16 mouse cellular contexts compared by ENCODE assay signal in genomic region chr13:60671235-60671634, GRCm38 (mm10).
DNase-seq lines count a peak whose midpoint lies in the region; ATAC-seq lines count a peak whose summit lies in the region.
"Had no signal": no experiment of that assay in that cellular context is flagged by ENCODE, and none has a peak within 500 bp of the region (broad histone marks: within the 10 kb centered on the region; RNA-seq: fewer than 3 reads in every experiment).

No protein-coding gene starts in this region.

- H3K27me3 ChIP-seq in heart, embryonic 16.5 days (ENCODE audit: control insufficient read depth, insufficient read depth, low read length), result no peaks in the 10 kb centered on the region
- no peaks in the 10 kb centered on the region for H3K27me3 ChIP-seq in lung, embryonic 16.5 days (ENCODE audit: control insufficient read depth, insufficient read depth, low read depth, low read length)
- H3K27me3 ChIP-seq in liver, embryonic 16.5 days (ENCODE audit: control insufficient read depth, insufficient read depth, low read depth, low read length), result no peaks in the 10 kb centered on the region
- H3K27me3 ChIP-seq: CH12.LX; hindbrain, embryonic 12.5 days; neural tube, embryonic 12.5 days had no signal

- H3K36me3 ChIP-seq in heart, embryonic 16.5 days (ENCODE audit: control insufficient read depth, insufficient read depth), result no peaks in the 10 kb centered on the region
- 0 out of 2 replicates have a peak, but pooled peaks cover 3% of the 10 kb centered on the region for H3K36me3 ChIP-seq in lung, embryonic 16.5 days (ENCODE audit: control insufficient read depth, insufficient read depth, low read length)
- no peaks in the 10 kb centered on the region for H3K36me3 ChIP-seq in liver, embryonic 16.5 days (ENCODE audit: control insufficient read depth, insufficient read depth)
- H3K36me3 ChIP-seq: hindbrain, embryonic 12.5 days; neural tube, embryonic 12.5 days had no signal

- H3K9ac ChIP-seq in heart, embryonic 16.5 days (ENCODE audit: low read length), result no peak overlapping the region
- peak overlapping the region; percentile 2; the same call in 1 of the 2 replicates for H3K9ac ChIP-seq in lung, embryonic 16.5 days (ENCODE audit: low read length)
- H3K9ac ChIP-seq in liver, embryonic 16.5 days (ENCODE audit: low read depth, low read length), result peak overlapping the region; percentile 4; the same call in 1 of the 2 replicates
- H3K9ac ChIP-seq: hindbrain, embryonic 12.5 days; neural tube, embryonic 12.5 days had no signal

- 60% methylated on average over 10 of the region's 10 CpGs for WGBS in heart, embryonic 16.5 days
- 49% methylated on average over 10 of the region's 10 CpGs for WGBS in lung, embryonic 16.5 days
- WGBS in liver, embryonic 16.5 days (ENCODE audit: insufficient replicate concordance), result 62% methylated on average over 10 of the region's 10 CpGs

- H3K27ac ChIP-seq in heart, embryonic 16.5 days (ENCODE audit: low read length), result peak overlapping the region; percentile 54
- H3K27ac ChIP-seq in lung, embryonic 16.5 days (ENCODE audit: low read length), result peak overlapping the region; percentile 92
- peak overlapping the region; percentile 34; the same call in 1 of the 2 replicates for H3K27ac ChIP-seq in liver, embryonic 16.5 days (ENCODE audit: low read length)
- H3K27ac ChIP-seq: hindbrain, embryonic 12.5 days; neural tube, embryonic 12.5 days had no signal

- peaks cover 25% of the 10 kb centered on the region for H3K4me1 ChIP-seq in heart, embryonic 16.5 days (ENCODE audit: control insufficient read depth, insufficient read depth, low read length)
- peaks cover 60% of the 10 kb centered on the region for H3K4me1 ChIP-seq in lung, embryonic 16.5 days (replicated peaks; ENCODE audit: control insufficient read depth, insufficient read depth, low read length)
- peaks cover 56% of the 10 kb centered on the region for H3K4me1 ChIP-seq in liver, embryonic 16.5 days (ENCODE audit: control insufficient read depth, low read depth, low read length)

- ATAC-seq in heart, embryonic 16.5 days (replicated peaks; ENCODE audit: extremely low read depth, insufficient read depth, low FRiP score), result no peak
- no peak for ATAC-seq in lung, embryonic 16.5 days (ENCODE audit: low read depth)
- ATAC-seq in liver, embryonic 16.5 days (ENCODE audit: low read depth), result no peak

- H3K4me3 ChIP-seq in heart, embryonic 16.5 days (ENCODE audit: low read length), result no peak overlapping the region
- no peak overlapping the region for H3K4me3 ChIP-seq in lung, embryonic 16.5 days (ENCODE audit: low read length)
- H3K4me3 ChIP-seq in liver, embryonic 16.5 days (ENCODE audit: low read depth, low read length), result no peak overlapping the region
- H3K4me3 ChIP-seq: hindbrain, embryonic 12.5 days; neural tube, embryonic 12.5 days had no signal

- no peak for DNase-seq in heart, postnatal 10 days
- no peak for DNase-seq in lung, postnatal 10 days
- DNase-seq in embryo, embryonic 11 days, result peak; percentile 41
- no peak for DNase-seq in adrenal gland, adult (ENCODE audit: inconsistent age in 2 of 2, low spot score in 1 of 2)
- DNase-seq: adrenal gland, adult 8-10 months; cerebellum, adult 11 months; gastrocnemius, postnatal 10 days; kidney, adult 9 months; midbrain, embryonic 14.5 days; thymus, postnatal 4 days had no signal

- no peak overlapping the region for H3K4me2 ChIP-seq in heart, embryonic 16.5 days (ENCODE audit: low read depth, low read length)
- H3K4me2 ChIP-seq in lung, embryonic 16.5 days (ENCODE audit: low read depth, low read length), result no peak overlapping the region
- peak overlapping the region; percentile 37 for H3K4me2 ChIP-seq in liver, embryonic 16.5 days (ENCODE audit: low read depth, low read length)
- H3K4me2 ChIP-seq: hindbrain, embryonic 12.5 days; neural tube, embryonic 12.5 days had no signal

- intact Hi-C loops in heart, postnatal 10 days (cut with DNase I), result loop anchor here (5.0 kb wide), 1 partner anchor 184 kb away; no protein-coding TSS in a partner anchor

- H3K9me3 ChIP-seq in heart, embryonic 16.5 days (replicated peaks; ENCODE audit: control insufficient read depth, low read length), result no peaks in the 10 kb centered on the region
- H3K9me3 ChIP-seq in lung, embryonic 16.5 days (ENCODE audit: control insufficient read depth, low read length), result no peaks in the 10 kb centered on the region; the same call in 1 of the 2 replicates
- H3K9me3 ChIP-seq in liver, embryonic 16.5 days (replicated peaks; ENCODE audit: control insufficient read depth, low read length), result no peaks in the 10 kb centered on the region
- H3K9me3 ChIP-seq: hindbrain, embryonic 12.5 days; neural tube, embryonic 12.5 days had no signal

Comparison
In these comparisons a context has a peak if more than half of its experiments do, and no peak if none do; other contexts are left out.
1. H3K27ac ChIP-seq: peak in every context shown above with its lines; median percentile 92 in lung, embryonic 16.5 days; 54 in heart, embryonic 16.5 days; 34 in liver, embryonic 16.5 days.